Mouse (Mus musculus) stomach, postnatal 0 days (tissue): Measurements from ENCODE around the gene Morc3.

Source experiments
- CTCF ChIP-seq: IDR thresholded peaks from 2 replicates; pipeline ENCODE4 v1.5.1; 2016; ENCODE audit warnings: antibody characterized with exemption, low read depth, mild to moderate bottlenecking, moderate library complexity
- EP300 ChIP-seq: optimal IDR thresholded peaks from 2 replicates; pipeline ENCODE3; 2016; ENCODE audit warnings: antibody characterized with exemption

- TF ChIP-seq CTCF (no peak), EP300 (no peak)
These were observed 52.3 kb downstream of the Morc3 start for GRCm38 (mm10) chr16:93884086-93884721.
